Mouse (Mus musculus) T-helper 17 cell (primary cell): Measurements from ENCODE around the gene Ckap2l.

Source experiments
- in situ Hi-C, 2 experiments: fragments of 300-600 bp; cut with MboI, MseI; formaldehyde crosslinking; loops; 1 replicate in 1 of 2; 2 replicates in 1 of 2; pipeline ENCODE4 v1.15.1; 2025; ENCODE audit warnings: high pct_unique_total_duplicates in 2 of 2

Ckap2l gene

GRCm38 (mm10) chr2:129267738-129268137 lies 29.3 kb downstream of the Ckap2l start:
- in situ Hi-C loops, result no loop called here

- in situ Hi-C loops, result no loop called here
Measured at GRCm38 (mm10) chr2:129265316-129265715, 31.7 kb downstream of the Ckap2l start.

GRCm38 (mm10) chr2:129263073-129263472 lies 33.9 kb downstream of the Ckap2l start:
- in situ Hi-C loops, result no loop called here

GRCm38 (mm10) chr2:129261151-129261794 lies 35.7 kb downstream of the Ckap2l start:
- in situ Hi-C loops, result no loop called here

- in situ Hi-C loops, result no loop called here
Measured at GRCm38 (mm10) chr2:129260646-129261045, 36.4 kb downstream of the Ckap2l start.

GRCm38 (mm10) chr2:129258475-129259211 lies 38.4 kb downstream of the Ckap2l start:
- in situ Hi-C loops, result loop anchor here (5.0 to 10.0 kb wide), 3 partner anchors 91 to 384 kb away; partner anchors contain the start of gene Chchd5 (in 2 of the 2)

- in situ Hi-C loops, result loop anchor here (5.0 to 10.0 kb wide), 3 partner anchors 91 to 383 kb away; partner anchors contain the start of gene Chchd5 (in 2 of the 2)
Measured at GRCm38 (mm10) chr2:129258056-129258455, 39.0 kb downstream of the Ckap2l start.

- in situ Hi-C loops, result loop anchor here (5.0 to 10.0 kb wide), 3 partner anchors 89 to 381 kb away; partner anchors contain the start of gene Chchd5 (in 2 of the 2)
Measured at GRCm38 (mm10) chr2:129256006-129256405, 41.0 kb downstream of the Ckap2l start.

GRCm38 (mm10) chr2:129254076-129254475 lies 42.9 kb downstream of the Ckap2l start:
- in situ Hi-C loops, result loop anchor here in 1 of 2 experiments (10.0 kb wide), 1 partner anchor 379 kb away; no protein-coding TSS in a partner anchor

GRCm38 (mm10) chr2:129253631-129253970 lies 43.4 kb downstream of the Ckap2l start:
- in situ Hi-C loops, result loop anchor here in 1 of 2 experiments (10.0 kb wide), 1 partner anchor 379 kb away; no protein-coding TSS in a partner anchor

- in situ Hi-C loops, result loop anchor here in 1 of 2 experiments (10.0 kb wide), 1 partner anchor 378 kb away; no protein-coding TSS in a partner anchor
Measured at GRCm38 (mm10) chr2:129252836-129253630, 44.0 kb downstream of the Ckap2l start.

GRCm38 (mm10) chr2:129249321-129249720 lies 47.7 kb downstream of the Ckap2l start:
- in situ Hi-C loops, result no loop called here

GRCm38 (mm10) chr2:129247707-129248121 lies 49.3 kb downstream of the Ckap2l start:
- in situ Hi-C loops, result no loop called here

GRCm38 (mm10) chr2:129246924-129247323 lies 50.1 kb downstream of the Ckap2l start:
- in situ Hi-C loops, result no loop called here

GRCm38 (mm10) chr2:129246436-129246835 lies 50.6 kb downstream of the Ckap2l start:
- in situ Hi-C loops, result no loop called here

GRCm38 (mm10) chr2:129245618-129246017 lies 51.4 kb downstream of the Ckap2l start:
- in situ Hi-C loops, result no loop called here

- in situ Hi-C loops, result no loop called here
Measured at GRCm38 (mm10) chr2:129244446-129245120, 52.4 kb downstream of the Ckap2l start.

GRCm38 (mm10) chr2:129243786-129244185 lies 53.2 kb downstream of the Ckap2l start:
- in situ Hi-C loops, result no loop called here

GRCm38 (mm10) chr2:129243005-129243404 lies 54.0 kb downstream of the Ckap2l start:
- in situ Hi-C loops, result no loop called here

GRCm38 (mm10) chr2:129241845-129242833 lies 54.9 kb downstream of the Ckap2l start:
- in situ Hi-C loops, result no loop called here
